Mouse (Mus musculus) CH12.LX (cell line): ENCODE measurements around the gene Vwde. TPM values are rescaled to one million over a fixed set of nuclear protein-coding genes. Genes with fewer than 3 reads are reported as not detected.
A peak's percentile ranks its signal among the peaks of the same experiment; 100 is the strongest.

Experiments
- DNase-seq: peaks from one replicate; pipeline ENCODE4 v3.0.0-alpha.2; 2013; ENCODE audit errors: extremely low read depth
- H3K27ac ChIP-seq: 2 replicates; pipeline ENCODE4 v1.5.1; 2012; ENCODE audit warnings: low read depth, mild to moderate bottlenecking, control low read depth, moderate library complexity; ENCODE audit not compliant: insufficient read depth
- H3K27me3 ChIP-seq: replicated peaks from 2 replicates; pipeline ENCODE3; 2012; ENCODE audit warnings: inconsistent platforms
- H3K36me3 ChIP-seq, 2 experiments: replicated peaks in 1 of 2; 2 replicates each; pipeline versions ENCODE3 to v1.6.1; 2012; ENCODE audit warnings: inconsistent platforms in 1 of 2, low read length in 1 of 2, mild to moderate bottlenecking in 1 of 2, mixed read lengths in 1 of 2, moderate library complexity in 1 of 2; ENCODE audit not compliant: control insufficient read depth in 1 of 2, insufficient read depth in 1 of 2
- H3K4me1 ChIP-seq, 2 experiments: 2 replicates each; pipeline ENCODE4 v1.6.1; 2012; ENCODE audit warnings: inconsistent platforms in 1 of 2, moderate library complexity in 1 of 2; ENCODE audit not compliant: insufficient read depth in 2 of 2, control insufficient read depth in 1 of 2
- H3K4me2 ChIP-seq: 2 replicates; pipeline ENCODE4 v1.6.1; 2012; ENCODE audit warnings: low read depth, mild to moderate bottlenecking, control low read depth; ENCODE audit not compliant: poor library complexity, insufficient read depth, severe bottlenecking
- H3K4me3 ChIP-seq, 3 experiments: fragments of 150-350 bp in 1 of 3; sonication (generic) in 1 of 3; replicated peaks in 1 of 3; 2 replicates each; pipeline versions ENCODE3 to v1.5.1; 2011 to 2012; ENCODE audit warnings: low read depth in 2 of 3, low read length in 2 of 3, mild to moderate bottlenecking in 2 of 3, moderate library complexity in 2 of 3, control low read depth in 1 of 3, improper control_type of control experiment in 1 of 3, inconsistent platforms in 1 of 3, mixed read lengths in 1 of 3; ENCODE audit not compliant: poor library complexity in 1 of 3
- H3K79me2 ChIP-seq: replicated peaks from 2 replicates; pipeline ENCODE4 v1.6.1; 2012; ENCODE audit warnings: mild to moderate bottlenecking, moderate library complexity; ENCODE audit not compliant: control insufficient read depth, poor library complexity, insufficient read depth, severe bottlenecking; ENCODE audit errors: extremely low read depth
- H3K9ac ChIP-seq: 2 replicates; pipeline ENCODE4 v1.6.1; 2012; ENCODE audit warnings: low read depth, mild to moderate bottlenecking, control low read depth, moderate library complexity; ENCODE audit not compliant: insufficient read depth
- H3K9me3 ChIP-seq: replicated peaks from 2 replicates; pipeline ENCODE3; 2012; ENCODE audit warnings: low read length, inconsistent platforms, mixed read lengths
- CTCF ChIP-seq, 2 experiments: IDR thresholded peaks in 1 of 2; conservative IDR thresholded peaks in 1 of 2; 2 replicates each; pipeline ENCODE4 v1.5.1; 2011 to 2012; ENCODE audit warnings: low read depth in 2 of 2, low read length in 2 of 2, improper control_type of control experiment in 1 of 2, inconsistent platforms in 1 of 2, mild to moderate bottlenecking in 1 of 2, moderate library complexity in 1 of 2
- IRF4 ChIP-seq: IDR thresholded peaks from 2 replicates; pipeline ENCODE4 v1.6.1; 2014; ENCODE audit warnings: low read depth, mild to moderate bottlenecking, inconsistent platforms, low read length, improper control_type of control experiment
- JUN ChIP-seq: IDR thresholded peaks from 2 replicates; pipeline ENCODE4 v1.6.1; 2011; ENCODE audit warnings: low read depth, mild to moderate bottlenecking, low read length, improper control_type of control experiment, moderate library complexity; ENCODE audit not compliant: insufficient read depth
- KAT2A ChIP-seq: IDR thresholded peaks from 2 replicates; pipeline ENCODE4 v1.6.1; 2012; ENCODE audit warnings: low read length, improper control_type of control experiment, inconsistent platforms; ENCODE audit not compliant: insufficient replicate concordance
- MEF2A ChIP-seq: IDR thresholded peaks from 2 replicates; pipeline ENCODE4 v1.6.1; 2014; ENCODE audit warnings: low read depth, mild to moderate bottlenecking, inconsistent platforms, low read length, improper control_type of control experiment, borderline replicate concordance
- MXI1 ChIP-seq: IDR thresholded peaks from 2 replicates; pipeline ENCODE4 v1.6.1; 2011; ENCODE audit warnings: mild to moderate bottlenecking, low read depth, low read length, improper control_type of control experiment
- MYC ChIP-seq: IDR thresholded peaks from 2 replicates; pipeline ENCODE4 v1.6.1; 2011; ENCODE audit warnings: low read depth, mild to moderate bottlenecking, improper control_type of control experiment, low read length
- NELFE ChIP-seq: IDR thresholded peaks from 2 replicates; pipeline ENCODE4 v1.6.1; 2011; ENCODE audit warnings: low read depth, low read length, improper control_type of control experiment
- PAX5 ChIP-seq: IDR thresholded peaks from 2 replicates; pipeline ENCODE4 v1.6.1; 2012; ENCODE audit warnings: low read length, inconsistent platforms, mixed read lengths
- RAD21 ChIP-seq: IDR thresholded peaks from 2 replicates; pipeline ENCODE4 v1.6.1; 2011; ENCODE audit warnings: low read depth, mild to moderate bottlenecking, low read length, improper control_type of control experiment, moderate library complexity
- SMC3 ChIP-seq: IDR thresholded peaks from 2 replicates; pipeline ENCODE4 v1.6.1; 2011; ENCODE audit warnings: low read depth, low read length, improper control_type of control experiment
- ZC3H11A ChIP-seq: IDR thresholded peaks from 2 replicates; pipeline ENCODE4 v1.6.1; 2012; ENCODE audit warnings: low read depth, mild to moderate bottlenecking, inconsistent platforms, low read length, improper control_type of control experiment
- ZKSCAN1 ChIP-seq: IDR thresholded peaks from 2 replicates; pipeline ENCODE4 v1.6.1; 2012; ENCODE audit warnings: low read depth, inconsistent platforms, low read length, improper control_type of control experiment, borderline replicate concordance
- ZMIZ1 ChIP-seq: IDR thresholded peaks from 2 replicates; pipeline ENCODE4 v1.6.1; 2012; ENCODE audit warnings: low read depth, mild to moderate bottlenecking, inconsistent platforms, low read length, improper control_type of control experiment
- dilution Hi-C: fragments of 300-500 bp; cut with MboI; formaldehyde crosslinking; loops from 2 replicates; pipeline ENCODE4 v1.14.3; 2020; ENCODE audit warnings: low sequenced_read_pairs; ENCODE audit not compliant: extremely low pct_unique_long_range_greater_than_20kb, extremely low pct_ligation_motif_present
- in situ Hi-C: fragments of 300-500 bp; cut with MboI; formaldehyde crosslinking; loops from 3 replicates; pipeline ENCODE4 v1.14.3; 2019; ENCODE audit warnings: low sequenced_read_pairs, low pct_ligation_motif_present, low pct_unique_long_range_greater_than_20kb, mixed read lengths
- polyA plus RNA-seq: library from polyadenylated mRNA; unstranded; fragments of >175 nt; gene quantifications from 2 replicates; pipeline ENCODE4 v1.2.1, GENCODE M21; 2012; ENCODE audit warnings: low read depth; ENCODE audit not compliant: insufficient read length
- total RNA-seq, 2 experiments: library from RNA; depleted of rRNA; stranded (reverse); fragments of 300-350 nt in 1 of 2; fragments of >200 nt in 1 of 2; gene quantifications; 2 replicates each; pipeline ENCODE4 v1.2.3; 2012 to 2014

Gene Vwde
- total and polyA plus RNA-seq, 3 experiments = not detected

DNA sequence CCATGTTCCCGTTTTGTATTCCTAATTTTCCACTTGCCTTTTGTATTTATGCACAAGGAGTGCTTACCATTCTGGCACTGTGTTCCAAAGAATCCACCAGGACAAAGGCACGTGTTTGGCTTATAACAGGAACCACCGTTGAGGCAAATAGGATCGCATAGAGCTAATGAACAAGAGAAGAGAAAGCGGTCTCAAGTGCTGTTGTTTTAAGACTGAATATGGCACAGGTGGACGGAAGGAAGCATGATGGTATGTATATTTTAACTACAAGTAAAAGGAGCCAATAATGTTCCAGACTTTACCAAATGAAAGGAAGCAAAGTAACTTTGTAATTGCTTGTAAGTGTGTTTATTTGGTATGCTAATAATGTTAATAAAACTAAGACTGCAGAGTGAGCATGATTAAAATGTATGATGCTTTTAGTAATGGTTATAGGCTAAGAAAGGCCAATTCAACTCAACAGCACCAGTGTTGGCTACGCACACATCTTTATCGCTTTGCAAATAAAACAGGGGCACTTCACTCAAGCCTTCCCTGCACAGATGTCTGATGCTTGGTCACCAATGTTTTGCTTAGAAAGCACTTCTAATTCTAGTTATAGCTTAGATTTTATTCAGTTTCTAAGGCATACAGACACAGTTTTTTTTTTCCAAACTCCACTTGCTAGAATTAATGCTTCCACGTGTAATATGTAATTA is 58.4 kb downstream of the Vwde start:
- no peak for DNase-seq
- TF ChIP-seq ZKSCAN1 = no peak
- Histone ChIP-seq H3K9ac (no peak overlapping the region), H3K27me3 (no peaks in the 10 kb centered on the region), H3K4me1 (no peaks in the 10 kb centered on the region), H3K4me2 (no peak overlapping the region), H3K4me3 (no peak overlapping the region), H3K79me2 (no peaks in the 10 kb centered on the region), H3K36me3 (no peaks in the 10 kb centered on the region), H3K9me3 (no peaks in the 10 kb centered on the region), H3K27ac (no peak overlapping the region)
- in situ Hi-C loops = no loop called here
- dilution Hi-C loops = no loop called here

DNA sequence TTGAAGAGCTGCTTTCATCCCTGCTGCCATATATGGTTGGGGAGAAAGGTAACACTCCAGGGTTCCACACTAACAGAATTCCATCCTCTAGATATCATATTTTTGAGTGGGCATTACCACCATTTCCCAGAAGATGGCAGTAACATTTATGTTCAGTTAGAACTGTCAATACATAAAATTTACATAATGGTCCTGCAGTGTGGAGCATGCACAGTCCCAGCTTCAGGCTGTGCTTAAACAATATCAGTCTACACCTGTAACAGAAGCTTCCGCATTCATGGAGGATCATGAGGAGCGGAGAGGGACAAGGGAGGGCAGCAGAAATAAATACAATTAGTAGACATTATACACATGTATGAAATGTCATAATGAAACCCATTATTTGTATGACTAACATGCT is 65.3 kb downstream of the Vwde start:
- TF ChIP-seq MXI1 (no peak), MYC (no peak), RAD21 (peak; percentile 10), SMC3 (peak; percentile 45; the same call in 1 of the 2 replicates), CTCF (conservative IDR thresholded peaks at IDR 0.05 in 1 of 2, IDR thresholded peaks at IDR 0.05 in 1 of 2; ENCODE audit: low read depth in 2 of 2, low read length in 2 of 2) (peak in 1 of 2 experiments; percentile 52; a peak in 2 of 4 replicates)
- TF ChIP-seq, all 38 proteins: peak for 3

DNA sequence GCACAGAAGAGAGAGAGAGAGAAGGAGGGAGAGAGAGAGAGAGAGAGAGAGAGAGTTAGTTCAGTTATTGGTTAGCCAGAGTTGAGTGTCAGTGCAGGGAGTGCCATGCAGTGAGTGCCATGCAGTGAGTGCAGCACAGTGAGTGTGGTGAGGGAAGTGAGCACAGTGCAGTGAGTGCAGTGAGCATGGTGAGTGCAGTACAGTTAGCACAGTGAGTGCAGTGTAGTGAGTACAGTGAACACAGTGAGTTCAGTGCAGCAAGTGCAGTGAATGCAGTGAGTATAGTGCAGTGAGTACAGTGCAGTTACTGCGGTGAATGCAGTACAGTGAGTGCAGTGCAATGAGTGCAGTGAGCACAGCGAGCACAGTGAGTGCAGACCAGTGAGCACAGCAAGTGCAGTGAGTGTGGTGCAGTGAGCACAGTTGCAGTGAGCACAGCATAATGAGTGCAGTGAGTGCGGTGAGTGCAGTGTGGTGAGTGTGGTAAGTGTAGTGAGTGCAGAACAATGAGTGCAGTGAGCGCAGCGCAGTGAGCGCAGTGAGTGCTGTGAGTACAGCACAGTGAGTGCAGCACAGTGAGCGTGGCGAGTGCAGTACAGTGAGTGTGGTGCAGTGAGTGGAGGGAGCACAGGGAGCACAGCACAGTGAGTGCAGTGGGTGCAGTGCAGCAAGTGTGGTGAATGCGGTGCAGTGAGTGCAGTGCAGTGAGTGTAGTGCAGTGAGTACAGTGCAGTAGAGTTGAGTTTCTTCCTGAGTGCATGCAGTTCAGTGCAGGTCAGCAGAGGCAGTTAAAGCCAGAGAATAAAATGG is 70.7 kb downstream of the Vwde start:
- Histone ChIP-seq H3K9ac (no peak overlapping the region), H3K27ac (no peak overlapping the region), H3K27me3 (no peaks in the 10 kb centered on the region), H3K9me3 (peaks cover 6% of the 10 kb centered on the region), H3K4me1 (no peaks in the 10 kb centered on the region), H3K36me3 (no peaks in the 10 kb centered on the region), H3K4me2 (no peak overlapping the region), H3K79me2 (no peaks in the 10 kb centered on the region), H3K4me3 (no peak overlapping the region)
- in situ Hi-C loops = no loop called here
- DNase-seq = no peak
- dilution Hi-C loops = no loop called here
- TF ChIP-seq PAX5 (no peak), ZC3H11A (no peak), NELFE (no peak), KAT2A (no peak), JUN (no peak), IRF4 (no peak), SMC3 (no peak), ZMIZ1 (no peak), MEF2A (no peak)

More for the DNA sequence above, 65.3 kb downstream of the Vwde start:
- dilution Hi-C loops = no loop called here
- no peaks in the 10 kb centered on the region for H3K9me3 ChIP-seq
- in situ Hi-C loops = no loop called here
- H3K9ac ChIP-seq = no peak overlapping the region
- H3K4me1 ChIP-seq = no peaks in the 10 kb centered on the region
- no peak overlapping the region for H3K4me2 ChIP-seq
- peak; percentile 27 for DNase-seq
- no peaks in the 10 kb centered on the region for H3K79me2 ChIP-seq
- H3K27ac ChIP-seq = no peak overlapping the region
- H3K4me3 ChIP-seq = no peak overlapping the region
- no peaks in the 10 kb centered on the region for H3K27me3 ChIP-seq
- H3K36me3 ChIP-seq = no peaks in the 10 kb centered on the region
